In genomic region chr15:62353786-62354185, GRCm38 (mm10) we compare ENCODE assay signal across 24 mouse cellular contexts.
DNase-seq lines count a peak whose midpoint lies in the region; ATAC-seq and TF ChIP-seq lines count a peak whose summit lies in the region.
"Had no signal": no experiment of that assay in that cellular context is flagged by ENCODE, and none has a peak within 500 bp of the region (broad histone marks: within the 10 kb centered on the region; RNA-seq: fewer than 3 reads in every experiment).

No protein-coding gene starts in this region.

- dilution Hi-C loops in CH12.LX (cut with MboI; ENCODE audit: extremely low pct_ligation_motif_present, extremely low pct_unique_long_range_greater_than_20kb, low sequenced_read_pairs), result no loop called here

- no peaks in the 10 kb centered on the region for H3K4me1 ChIP-seq in heart, embryonic 12.5 days (replicated peaks)
- H3K4me1 ChIP-seq in CH12.LX (ENCODE audit: control insufficient read depth in 1 of 2, insufficient read depth in 2 of 2), result peaks cover 17 to 72% of the 10 kb centered on the region in 2 experiments
- H3K4me1 ChIP-seq: embryonic facial prominence, embryonic 15.5 days; forebrain, embryonic 10.5 days; heart, embryonic 13.5 days; hindbrain, embryonic 13.5 days had no signal

- peaks cover 2% of the 10 kb centered on the region; the same call in 1 of the 2 replicates for H3K79me2 ChIP-seq in CH12.LX (replicated peaks; ENCODE audit: control insufficient read depth, extremely low read depth, insufficient read depth, poor library complexity, severe bottlenecking)

- no peak overlapping the region for H3K27ac ChIP-seq in heart, embryonic 12.5 days (ENCODE audit: poor library complexity, severe bottlenecking)
- H3K27ac ChIP-seq in CH12.LX (ENCODE audit: insufficient read depth, low read depth), result no peak overlapping the region; the same call in 1 of the 2 replicates
- H3K27ac ChIP-seq: embryonic facial prominence, embryonic 15.5 days; forebrain, embryonic 10.5 days; heart, embryonic 13.5 days; hindbrain, embryonic 13.5 days; hindbrain, postnatal 0 days had no signal

- H3K9me3 ChIP-seq in heart, embryonic 12.5 days (replicated peaks), result no peaks in the 10 kb centered on the region
- peaks cover 4% of the 10 kb centered on the region for H3K9me3 ChIP-seq in CH12.LX (replicated peaks; ENCODE audit: low read length)
- H3K9me3 ChIP-seq: embryonic facial prominence, embryonic 15.5 days; forebrain, embryonic 10.5 days; heart, embryonic 13.5 days; hindbrain, embryonic 13.5 days had no signal

- H3K4me2 ChIP-seq in heart, embryonic 12.5 days, result no peak overlapping the region
- peak overlapping the region; percentile 21 for H3K4me2 ChIP-seq in CH12.LX (ENCODE audit: insufficient read depth, low read depth, poor library complexity, severe bottlenecking)
- H3K4me2 ChIP-seq: embryonic facial prominence, embryonic 15.5 days; heart, embryonic 13.5 days; hindbrain, embryonic 13.5 days had no signal

- no peak overlapping the region for H3K9ac ChIP-seq in heart, embryonic 12.5 days
- H3K9ac ChIP-seq in CH12.LX (ENCODE audit: insufficient read depth, low read depth), result no peak overlapping the region
- H3K9ac ChIP-seq: embryonic facial prominence, embryonic 15.5 days; heart, embryonic 13.5 days; hindbrain, embryonic 13.5 days had no signal

- TF ChIP-seq EP300 in CH12.LX (IDR thresholded peaks at IDR 0.05; ENCODE audit: low read length), result no peak

- peak; percentile 53 to 89 for DNase-seq in adrenal gland, adult (ENCODE audit: inconsistent age in 2 of 2, low spot score in 1 of 2)
- no peak for DNase-seq in adrenal gland, postnatal 4 days (ENCODE audit: low spot score in 2 of 2)
- peak; percentile 13 for DNase-seq in heart, postnatal 4 days
- no peak for DNase-seq in CH12.LX (ENCODE audit: extremely low read depth)
- peak; percentile 63 for DNase-seq in adrenal gland, postnatal 14 days
- no peak for DNase-seq in frontal cortex, adult 2 months (ENCODE audit: extremely low spot score in 1 of 2, low spot score in 1 of 2)
- DNase-seq: B cell, adult 2 months; cerebellum, adult 18-20 months; cerebellum, adult 9-11 months; embryo, embryonic 11 days; gastrocnemius, postnatal 14 days; kidney, adult 11 months had no signal

- no peak overlapping the region for H3K4me3 ChIP-seq in heart, embryonic 12.5 days
- H3K4me3 ChIP-seq in CH12.LX (replicated peaks in 1 of 3; ENCODE audit: low read depth in 2 of 3, low read length in 2 of 3, poor library complexity in 1 of 3), result no peak overlapping the region
- H3K4me3 ChIP-seq: embryonic facial prominence, embryonic 15.5 days; erythroblast, embryonic 14.5 days; forebrain, embryonic 10.5 days; heart, embryonic 13.5 days; hindbrain, embryonic 13.5 days had no signal

- no peak for TF ChIP-seq RAD21 in CH12.LX (IDR thresholded peaks at IDR 0.05; ENCODE audit: low read depth, low read length)

- WGBS in heart, embryonic 12.5 days, result 76% methylated on average over 4 of the region's 4 CpGs

- in situ Hi-C loops in CH12.LX (cut with MboI; ENCODE audit: low pct_ligation_motif_present, low pct_unique_long_range_greater_than_20kb, low sequenced_read_pairs), result no loop called here

- no peaks in the 10 kb centered on the region for H3K36me3 ChIP-seq in heart, embryonic 12.5 days
- no peaks in the 10 kb centered on the region for H3K36me3 ChIP-seq in CH12.LX (replicated peaks in 1 of 2; ENCODE audit: control insufficient read depth in 1 of 2, insufficient read depth in 1 of 2, low read length in 1 of 2)
- H3K36me3 ChIP-seq: embryonic facial prominence, embryonic 15.5 days; forebrain, embryonic 10.5 days; heart, embryonic 13.5 days; hindbrain, embryonic 13.5 days had no signal

- TF ChIP-seq CTCF in CH12.LX (conservative IDR thresholded peaks at IDR 0.05 in 1 of 2, IDR thresholded peaks at IDR 0.05 in 1 of 2; ENCODE audit: low read depth in 2 of 2, low read length in 2 of 2), result no peak

- no peak for ATAC-seq in heart, embryonic 12.5 days (ENCODE audit: insufficient number of reproducible peaks, low FRiP score)
- ATAC-seq in megakaryocyte progenitor cell, adult 5-6 weeks (replicated peaks; ENCODE audit: poor library complexity), result no peak
- ATAC-seq: activated CD4-positive, CD25-positive, alpha-beta regulatory T cell, adult 4 months; CD4-positive, CD25-positive, alpha-beta regulatory T cell, adult 4 months; forebrain, embryonic 14.5 days; hindbrain, postnatal 0 days; Patski had no signal

- no peaks in the 10 kb centered on the region for H3K27me3 ChIP-seq in heart, embryonic 12.5 days (replicated peaks)
- no peaks in the 10 kb centered on the region for H3K27me3 ChIP-seq in CH12.LX (replicated peaks)
- H3K27me3 ChIP-seq: embryonic facial prominence, embryonic 15.5 days; heart, embryonic 13.5 days; hindbrain, embryonic 13.5 days; Patski had no signal

- TF ChIP-seq POLR2A in CH12.LX (IDR thresholded peaks at IDR 0.05; ENCODE audit: low read depth, low read length), result no peak

TF ChIP-seq in CH12.LX, 34 proteins besides CTCF, POLR2A, EP300 and RAD21:
- TF ChIP-seq SIN3A (IDR thresholded peaks at IDR 0.05; ENCODE audit: low read length), result no peak
- no peak for TF ChIP-seq PAX5 (IDR thresholded peaks at IDR 0.05; ENCODE audit: low read length)
- TF ChIP-seq CHD1 (IDR thresholded peaks at IDR 0.05; ENCODE audit: low read depth, low read length), result no peak
- no peak for TF ChIP-seq NELFE (IDR thresholded peaks at IDR 0.05; ENCODE audit: low read depth, low read length)
- no peak for TF ChIP-seq MAFK (IDR thresholded peaks at IDR 0.05; ENCODE audit: insufficient replicate concordance, low read length)
- no peak for TF ChIP-seq HCFC1 (IDR thresholded peaks at IDR 0.05; ENCODE audit: low read depth, low read length)
- no peak for TF ChIP-seq BHLHE40 (IDR thresholded peaks at IDR 0.05; ENCODE audit: low read depth, low read length)

Comparison
In these comparisons a context has a peak if more than half of its experiments do, and no peak if none do; other contexts are left out.
1. DNase-seq: peak in adrenal gland, adult (2 of 2), heart, postnatal 4 days (single experiment) and adrenal gland, postnatal 14 days (single experiment); none in adrenal gland, postnatal 4 days (0 of 2), CH12.LX (single experiment) and frontal cortex, adult 2 months (0 of 2).